Mouse (Mus musculus) C2C12 (cell line): ENCODE results near the gene Vwa5b2. TPM values are rescaled to one million over a fixed set of nuclear protein-coding genes. Genes with fewer than 3 reads are reported as not detected.

Source experiments
- H3K27me3 ChIP-seq: one replicate; pipeline ENCODE4 v1.6.1; 2011; ENCODE audit not compliant: control insufficient read depth, insufficient read depth, insufficient read length
- H3K36me3 ChIP-seq: one replicate; pipeline ENCODE4 v1.6.1; 2011; ENCODE audit not compliant: control insufficient read depth, insufficient read depth
- H3K4me3 ChIP-seq: one replicate; pipeline ENCODE4 v1.5.1; 2011; ENCODE audit warnings: mild to moderate bottlenecking, control low read depth; ENCODE audit not compliant: poor library complexity, insufficient read depth, severe bottlenecking
- H3K79me2 ChIP-seq: one replicate; pipeline ENCODE4 v1.6.1; 2011; ENCODE audit not compliant: control insufficient read depth, insufficient read depth
- H3K79me3 ChIP-seq: one replicate; pipeline ENCODE4 v1.6.1; 2011; ENCODE audit warnings: low read depth, control low read depth
- H3ac ChIP-seq: one replicate; pipeline ENCODE3; 2011; ENCODE audit warnings: low read depth; ENCODE audit not compliant: control insufficient read depth, insufficient read length
- CEBPB ChIP-seq: IDR thresholded peaks from one replicate; pipeline ENCODE4 v1.6.1; 2011; ENCODE audit warnings: low read depth, mild to moderate bottlenecking, control low read depth, moderate library complexity
- CTCF ChIP-seq: IDR thresholded peaks from one replicate; pipeline ENCODE4 v1.5.1; 2011; ENCODE audit not compliant: control insufficient read depth, insufficient read depth, insufficient read length
- FOSL1 ChIP-seq: IDR thresholded peaks from one replicate; pipeline ENCODE4 v1.8.0; 2011; ENCODE audit warnings: mild to moderate bottlenecking, low read length; ENCODE audit not compliant: poor library complexity, insufficient read depth, severe bottlenecking
- MAX ChIP-seq: IDR thresholded peaks from one replicate; pipeline ENCODE4 v1.6.1; 2011; ENCODE audit warnings: mild to moderate bottlenecking, control low read depth
- MYOD1 ChIP-seq: IDR thresholded peaks from one replicate; pipeline ENCODE4 v1.6.1; 2011; ENCODE audit warnings: low read depth; ENCODE audit not compliant: control insufficient read depth, insufficient read length
- MYOG ChIP-seq: IDR thresholded peaks from one replicate; pipeline ENCODE4 v1.6.1; 2011; ENCODE audit not compliant: control insufficient read depth, insufficient read length; ENCODE audit errors: extremely low read depth
- USF1 ChIP-seq: IDR thresholded peaks from one replicate; pipeline ENCODE4 v1.6.1; 2011; ENCODE audit warnings: low read depth, mild to moderate bottlenecking, control low read depth, moderate library complexity
- polyA plus RNA-seq: library from polyadenylated mRNA; unstranded; fragments of >200 nt; fragmentation: generic; extraction: Trizol; gene quantifications from one replicate; pipeline ENCODE4 v1.2.1, GENCODE M21; 2012; ENCODE audit warnings: missing spikeins

The Vwa5b2 gene
- polyA plus RNA-seq, 1 experiment: 0.11 TPM

GRCm38 (mm10) chr16:20548096-20548948 lies 40.9 kb upstream of the Vwa5b2 start, which contains the start of gene Abcf3:
Gene Abcf3, plus strand, starts transcription at chr16:20548577.
- H3K36me3 ChIP-seq: peaks cover 54% of the 10 kb centered on the region
- TF ChIP-seq CTCF (no peak), CEBPB (no peak), FOSL1 (no peak), MYOG (no peak), USF1 (no peak), MAX (peak; percentile 45), MYOD1 (no peak)
- H3K4me3 ChIP-seq: peak within 1 kb of the TSS; percentile 66
- no peaks in the 10 kb centered on the region for H3K27me3 ChIP-seq
- peak within 1 kb of the TSS; percentile 87 for H3ac ChIP-seq
- H3K79me3 ChIP-seq: peaks cover 12% of the 10 kb centered on the region
- H3K79me2 ChIP-seq: peaks cover 15% of the 10 kb centered on the region

GRCm38 (mm10) chr16:20549161-20549560 lies 40.1 kb upstream of the Vwa5b2 start:
- H3K27me3 ChIP-seq: no peaks in the 10 kb centered on the region
- peaks cover 54% of the 10 kb centered on the region for H3K36me3 ChIP-seq

DNA sequence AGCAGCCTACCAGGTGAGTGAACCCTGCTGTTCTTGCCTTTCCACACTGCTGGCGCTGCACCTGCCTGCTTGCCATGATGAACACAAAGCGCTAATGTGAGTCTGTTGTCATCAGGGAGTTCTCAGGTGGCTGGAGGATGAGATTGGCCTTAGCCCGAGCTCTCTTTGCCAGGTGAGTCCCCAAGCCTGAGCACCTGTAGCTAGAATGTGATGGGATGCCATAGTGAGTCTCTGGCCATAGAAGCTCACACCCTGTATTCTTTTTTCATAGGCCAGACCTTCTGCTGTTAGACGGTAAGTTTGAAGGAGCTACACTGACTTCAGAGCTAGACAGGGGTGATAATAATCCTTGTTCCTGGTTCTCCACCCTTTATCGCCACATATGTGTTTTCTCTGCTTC lies 37.6 kb upstream of the Vwa5b2 start:
- H3K79me2 ChIP-seq: peaks cover 15% of the 10 kb centered on the region
- peaks cover 10% of the 10 kb centered on the region for H3K79me3 ChIP-seq
- peaks cover 56% of the 10 kb centered on the region for H3K36me3 ChIP-seq
- H3K4me3 ChIP-seq: no peak overlapping the region
- no peak overlapping the region for H3ac ChIP-seq
- TF ChIP-seq CEBPB (no peak), USF1 (no peak), CTCF (no peak), MAX (no peak)
- no peaks in the 10 kb centered on the region for H3K27me3 ChIP-seq

More at GRCm38 (mm10) chr16:20549161-20549560, 40.1 kb upstream of the Vwa5b2 start:
- Histone ChIP-seq H3K79me2 (peaks cover 15% of the 10 kb centered on the region), H3K79me3 (peaks cover 10% of the 10 kb centered on the region), H3ac (peak overlapping the region; percentile 87), H3K4me3 (peak overlapping the region; percentile 66)
- no peak for TF ChIP-seq FOSL1
- no peak for TF ChIP-seq MYOD1

- H3K36me3 ChIP-seq: peaks cover 58% of the 10 kb centered on the region
- no peaks in the 10 kb centered on the region for H3K27me3 ChIP-seq
- H3K79me3 ChIP-seq: peaks cover 10% of the 10 kb centered on the region
- H3K4me3 ChIP-seq: no peak overlapping the region
- no peak overlapping the region for H3ac ChIP-seq
- H3K79me2 ChIP-seq: peaks cover 15% of the 10 kb centered on the region
- no peak for TF ChIP-seq MAX
- TF ChIP-seq MYOG: no peak
- TF ChIP-seq MYOD1: no peak
- TF ChIP-seq CEBPB: no peak
- no peak for TF ChIP-seq USF1
- TF ChIP-seq CTCF: no peak
- TF ChIP-seq FOSL1: no peak
Measured at GRCm38 (mm10) chr16:20552594-20552993, 36.7 kb upstream of the Vwa5b2 start.

DNA sequence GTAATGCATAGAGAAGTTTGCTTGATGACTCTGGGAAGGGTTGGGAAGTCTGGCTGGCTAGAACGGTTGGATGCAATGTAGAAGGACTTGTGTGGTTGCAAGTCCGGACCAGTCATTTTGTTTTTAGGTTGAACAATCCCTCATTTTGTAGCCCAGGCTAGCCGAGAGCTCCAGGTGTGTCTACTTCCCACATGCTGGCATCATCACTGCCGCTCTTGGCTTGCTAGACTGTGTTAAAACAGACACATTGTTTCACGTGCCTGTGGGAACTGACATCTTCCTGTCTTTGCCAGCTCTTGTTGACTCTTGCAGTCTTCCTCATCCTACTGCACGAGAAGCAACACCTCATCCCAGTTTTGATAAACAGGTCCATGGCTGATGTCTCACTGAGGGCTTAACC lies 34.3 kb upstream of the Vwa5b2 start:
- TF ChIP-seq MYOD1: no peak
- TF ChIP-seq CTCF: no peak
- no peak for TF ChIP-seq CEBPB
- no peak for TF ChIP-seq FOSL1
- no peak for TF ChIP-seq USF1
- TF ChIP-seq MAX: no peak
- Histone ChIP-seq H3K4me3 (no peak overlapping the region), H3K79me2 (peaks cover under 1% of the 10 kb centered on the region), H3K36me3 (peaks cover 78% of the 10 kb centered on the region), H3ac (no peak overlapping the region), H3K79me3 (peaks cover 3% of the 10 kb centered on the region), H3K27me3 (no peaks in the 10 kb centered on the region)

DNA sequence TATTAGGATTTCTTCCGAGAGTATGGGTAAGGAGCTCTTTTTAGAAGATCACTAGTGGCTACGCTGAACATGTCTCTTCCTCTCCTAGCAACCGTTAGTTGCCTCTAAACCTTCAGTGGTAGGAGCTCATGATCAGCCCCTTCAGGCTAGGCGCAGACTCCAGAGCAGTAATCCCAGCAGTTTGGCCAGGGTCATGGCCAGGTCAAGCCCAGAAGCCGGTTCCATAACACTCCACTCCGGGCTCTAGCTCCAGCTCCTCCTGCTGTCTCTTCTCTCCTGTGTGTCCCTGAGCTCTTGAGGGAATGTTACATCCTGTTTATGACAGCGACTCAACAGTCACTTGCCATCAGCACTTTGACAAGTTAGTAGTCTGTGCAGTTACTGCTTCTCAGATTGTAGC lies 31.9 kb upstream of the Vwa5b2 start:
- Histone ChIP-seq H3K79me2 (no peaks in the 10 kb centered on the region), H3K36me3 (peaks cover 78% of the 10 kb centered on the region), H3K79me3 (no peaks in the 10 kb centered on the region), H3K27me3 (no peaks in the 10 kb centered on the region), H3K4me3 (no peak overlapping the region), H3ac (no peak overlapping the region)
- TF ChIP-seq CTCF: no peak
- TF ChIP-seq MYOG: no peak
- no peak for TF ChIP-seq MYOD1
- no peak for TF ChIP-seq MAX
- no peak for TF ChIP-seq USF1
- TF ChIP-seq FOSL1: no peak
- no peak for TF ChIP-seq CEBPB
